Mouse (Mus musculus): ENCODE measurements around the gene Tmtc4. TPM values are rescaled to one million over a fixed set of nuclear protein-coding genes. Genes with fewer than 3 reads are reported as not detected.
A peak's percentile ranks its signal among the peaks of the same experiment; 100 is the strongest.

Gene Tmtc4
- total RNA-seq, 2 experiments from 2014 or later, result 9.1 to 21.6 TPM

GRCm38 (mm10) chr14:122902136-122902535 is 81.7 kb downstream of the Tmtc4 start:
- DNase-seq, result peak; percentile 65 to 77

- no peak for DNase-seq
These were observed 82.1 kb downstream of the Tmtc4 start for GRCm38 (mm10) chr14:122901715-122902114.

DNA sequence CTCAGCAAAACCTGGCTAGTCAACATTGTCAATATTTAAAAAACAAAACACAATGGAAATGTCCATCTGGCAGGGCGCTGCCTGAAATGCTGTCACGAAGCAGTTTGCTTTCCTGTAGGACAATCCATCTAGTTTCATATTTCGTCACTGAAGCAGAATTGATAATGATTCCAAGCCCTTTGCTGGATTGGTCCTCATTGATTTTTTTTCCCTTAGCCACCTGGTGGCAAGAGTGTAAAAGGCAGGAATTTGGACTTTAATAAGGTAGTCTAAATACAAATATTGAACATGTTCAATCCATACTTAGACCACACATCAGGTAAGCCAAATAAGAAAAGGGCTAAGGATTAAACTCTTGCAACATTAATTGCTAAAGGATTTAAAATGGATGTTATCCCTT is 82.7 kb downstream of the Tmtc4 start:
- no peak for DNase-seq

GRCm38 (mm10) chr14:122900679-122901078 is 83.2 kb downstream of the Tmtc4 start:
- no peak for DNase-seq

DNA sequence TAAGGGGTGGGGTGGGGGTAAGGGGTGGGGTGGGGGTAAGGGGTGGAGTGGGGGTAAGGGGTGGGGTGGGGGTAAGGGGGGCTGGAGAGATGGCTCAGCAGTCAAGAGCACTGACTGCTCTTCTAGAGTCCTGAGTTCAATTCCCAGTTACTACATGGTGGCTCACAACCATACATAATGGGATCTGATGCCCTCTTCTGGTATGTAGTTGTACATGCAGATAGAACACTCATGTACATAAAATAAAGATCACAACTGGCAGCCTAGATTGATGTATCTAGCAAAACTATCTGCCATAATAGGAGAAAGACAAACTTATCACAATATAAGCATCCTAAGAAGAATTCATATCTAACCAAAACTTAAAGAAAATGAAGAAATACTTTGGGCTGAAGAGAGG is 85.3 kb downstream of the Tmtc4 start:
- DNase-seq, result no peak

DNA sequence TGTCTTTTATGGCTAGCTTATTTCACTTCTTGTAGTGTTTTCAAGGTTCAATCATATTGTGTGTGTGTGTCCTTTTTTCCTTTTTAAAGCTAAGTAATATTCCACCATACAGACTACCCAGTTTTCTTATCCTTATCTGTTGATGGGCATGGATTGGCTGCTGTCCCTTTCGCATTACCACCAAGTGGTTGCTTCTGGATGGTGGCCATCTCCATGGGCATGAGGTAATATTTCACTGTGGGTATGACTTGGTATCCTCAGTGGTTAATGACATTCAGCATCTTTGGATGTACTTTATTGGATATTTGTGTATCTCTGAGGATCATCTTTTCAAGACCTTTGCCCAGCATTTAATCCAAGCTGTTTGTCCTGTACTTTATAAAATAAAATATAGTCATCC is 87.7 kb downstream of the Tmtc4 start:
- no peak for DNase-seq

DNA sequence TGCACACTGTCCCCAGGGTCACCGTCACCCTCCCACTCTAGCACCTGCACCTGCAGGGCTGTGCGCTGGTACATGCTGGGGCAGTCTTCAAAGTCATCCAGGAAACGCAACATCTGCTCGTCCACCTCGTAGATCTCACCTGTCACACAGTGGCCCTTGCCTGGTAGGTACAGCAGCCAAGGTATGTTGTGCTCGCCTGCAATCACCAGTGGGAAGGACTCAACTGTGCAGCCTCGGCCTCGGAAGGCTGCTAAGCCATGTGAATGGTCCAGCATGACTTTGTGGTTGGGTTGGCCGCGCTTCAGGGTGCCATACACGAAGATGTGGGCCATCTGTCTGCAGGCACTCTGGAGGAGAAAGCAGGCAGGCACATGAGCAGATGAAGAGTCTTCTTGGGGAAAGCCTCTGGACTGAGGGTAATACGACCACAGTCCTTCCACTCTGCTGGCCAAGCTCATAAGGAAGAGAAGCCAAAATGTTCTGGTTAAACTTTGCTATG is 92.3 kb downstream of the Tmtc4 start:
- no peak for DNase-seq

- no peak for DNase-seq
These were observed 95.4 kb downstream of the Tmtc4 start for GRCm38 (mm10) chr14:122888480-122888872.

DNA sequence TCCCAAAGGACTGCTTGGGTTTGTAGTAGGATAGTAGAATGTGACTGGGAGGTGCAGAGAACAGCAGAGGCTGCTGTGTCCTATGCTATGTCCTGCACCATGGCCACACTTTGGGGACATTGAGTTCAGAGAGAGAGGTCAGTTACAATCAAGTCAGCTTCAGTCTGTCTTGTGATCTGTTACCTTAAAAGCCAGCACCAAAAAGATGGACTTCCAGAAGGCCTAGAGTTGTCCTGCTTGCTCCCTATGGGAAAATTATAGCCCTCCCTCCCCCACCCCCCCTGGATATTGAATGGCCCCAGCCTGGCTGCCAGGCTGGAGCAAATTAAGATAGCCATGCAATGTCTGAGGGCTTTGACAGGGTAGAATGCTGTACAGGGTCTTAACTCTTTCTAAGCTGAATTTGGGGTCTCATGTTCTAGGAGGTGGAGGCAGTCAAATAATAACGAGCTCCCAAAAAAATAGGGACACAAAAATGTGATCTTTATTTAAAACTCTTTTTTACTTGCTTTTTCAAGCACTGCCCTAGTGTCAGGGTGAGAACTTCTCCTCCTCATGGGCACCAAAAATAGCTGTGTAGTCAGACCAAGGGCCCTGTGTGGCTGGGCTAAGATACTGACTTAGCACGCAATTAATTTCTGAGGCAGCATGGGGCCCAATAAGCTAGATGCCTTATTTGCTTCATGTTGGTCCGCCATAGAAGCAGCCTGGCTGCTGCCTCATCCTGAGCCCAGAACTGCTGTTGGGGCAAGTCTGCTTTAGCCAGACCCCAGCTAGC is 95.9 kb downstream of the Tmtc4 start:
- no peak for DNase-seq

DNA sequence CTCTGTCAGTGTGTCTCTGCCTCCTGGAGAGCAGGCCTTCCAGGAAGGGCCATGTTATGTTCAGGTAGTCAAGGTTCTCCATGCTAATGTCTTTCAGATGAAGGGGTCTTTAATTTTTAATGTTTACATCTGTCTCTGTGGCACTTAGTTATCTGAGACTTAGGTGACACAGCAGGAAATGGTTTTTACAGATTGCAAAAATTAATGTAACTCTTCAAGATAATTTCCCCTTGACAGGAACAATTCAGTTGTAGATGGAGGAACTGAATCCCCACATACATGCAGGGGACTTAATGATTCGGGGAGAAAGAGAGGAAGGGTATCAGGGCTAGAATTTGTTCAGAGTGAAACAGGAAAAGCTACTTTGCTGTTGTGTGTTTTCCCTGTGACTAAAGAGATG is 96.6 kb downstream of the Tmtc4 start:
- no peak for DNase-seq

- DNase-seq, result no peak
These were observed 97.9 kb downstream of the Tmtc4 start for GRCm38 (mm10) chr14:122885893-122886292.

GRCm38 (mm10) chr14:122883821-122884584 is 99.8 kb downstream of the Tmtc4 start:
- peak in 1 of 2 experiments; percentile 23 for DNase-seq

GRCm38 (mm10) chr14:122883410-122883806 is 100.4 kb downstream of the Tmtc4 start:
- DNase-seq, result no peak

DNA sequence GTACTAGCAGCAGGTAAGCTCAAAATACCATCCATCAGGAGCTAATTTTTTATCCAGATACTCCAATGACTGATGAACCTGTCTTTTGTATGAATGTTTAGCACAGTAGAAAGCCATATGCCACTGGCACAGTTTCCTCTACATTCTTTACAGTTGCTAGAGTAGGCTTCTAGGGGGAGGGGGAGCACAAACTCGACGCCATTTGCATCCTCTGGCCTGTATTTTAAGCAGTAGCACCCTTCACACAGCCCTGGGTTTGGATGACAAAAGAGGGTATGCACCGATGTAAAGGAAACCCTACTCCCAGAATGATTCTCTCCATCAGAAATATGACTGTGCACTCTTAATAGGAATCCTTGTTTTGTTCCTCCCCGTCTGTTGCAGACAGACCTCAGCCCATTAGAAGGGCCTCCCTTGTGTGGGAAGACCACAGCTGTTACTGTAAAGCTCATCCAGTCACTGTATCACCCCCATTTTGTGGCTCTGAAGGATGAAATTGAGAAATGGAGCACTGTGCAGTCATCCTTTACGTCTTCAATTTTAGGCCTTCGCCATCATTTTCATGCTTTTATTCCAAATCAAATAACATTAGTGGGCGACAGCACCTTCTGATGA is 100.9 kb downstream of the Tmtc4 start:
- no peak for DNase-seq

- DNase-seq, result no peak
These were observed 101.6 kb downstream of the Tmtc4 start for GRCm38 (mm10) chr14:122882201-122882639.

- no peak for DNase-seq
These were observed 102.1 kb downstream of the Tmtc4 start for GRCm38 (mm10) chr14:122881699-122882098.

DNA sequence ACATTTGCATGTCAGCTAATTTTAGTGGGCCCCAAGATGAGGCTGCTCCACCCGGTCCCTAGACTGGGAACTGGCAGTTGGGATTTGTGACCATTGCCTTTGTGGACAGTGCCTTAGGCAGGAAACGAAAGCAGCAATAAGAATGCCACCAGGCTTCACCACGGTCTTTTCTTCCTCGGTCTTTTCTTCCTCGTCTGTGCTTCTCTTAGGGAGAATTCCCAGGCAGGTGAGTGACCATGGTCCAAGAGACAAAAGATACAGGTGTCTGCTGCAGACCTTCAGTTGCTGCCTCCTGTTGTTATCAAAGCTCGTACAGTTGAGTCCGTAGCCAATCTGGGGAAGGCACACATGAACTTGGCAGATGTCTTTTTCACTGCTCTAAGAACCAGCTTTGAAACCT is 103.5 kb downstream of the Tmtc4 start:
- DNase-seq, result no peak

DNA sequence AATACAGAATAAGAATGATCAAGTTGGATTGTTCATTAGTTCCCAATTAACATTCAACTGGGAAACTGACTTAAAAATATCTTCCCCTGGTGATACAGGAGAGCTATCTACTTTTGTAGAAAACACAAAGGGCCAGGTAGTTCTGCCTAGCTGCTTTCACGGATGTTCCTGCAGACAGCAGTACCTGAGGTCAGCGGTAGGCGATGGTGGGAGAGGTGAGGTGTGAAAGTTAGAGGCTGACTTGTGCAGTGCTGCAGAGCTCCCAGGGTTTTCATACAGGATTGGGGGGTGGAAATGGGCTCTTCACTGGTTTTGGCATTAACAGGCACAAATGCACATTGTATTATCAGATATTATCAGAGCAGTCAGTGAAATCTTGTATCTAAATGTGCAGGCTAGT is 106.0 kb downstream of the Tmtc4 start:
- DNase-seq, result no peak

GRCm38 (mm10) chr14:122876723-122877122 is 107.1 kb downstream of the Tmtc4 start:
- peak; percentile 38 to 71 for DNase-seq

DNA sequence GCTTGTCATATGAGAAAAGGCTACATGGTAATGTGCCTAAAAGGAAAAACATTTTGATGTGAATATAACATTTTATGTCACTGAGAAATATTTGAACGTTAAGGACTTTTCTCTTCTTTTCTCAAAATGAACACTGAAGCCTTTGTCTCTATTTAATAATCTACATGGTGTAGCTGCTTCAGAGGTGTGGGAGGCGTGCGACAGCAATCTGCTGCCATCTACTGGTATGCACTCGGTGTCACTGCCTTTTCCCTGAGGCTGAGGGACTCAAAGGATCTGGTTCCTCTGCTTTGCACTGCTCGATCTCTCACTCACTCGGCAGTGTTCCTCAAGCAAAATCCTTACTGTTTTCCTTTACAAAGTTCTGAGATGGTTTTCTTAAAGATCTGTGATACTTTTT is 107.7 kb downstream of the Tmtc4 start:
- DNase-seq, result peak; percentile 81 to 84

- DNase-seq, result no peak
These were observed 108.2 kb downstream of the Tmtc4 start for GRCm38 (mm10) chr14:122875636-122876035.

- no peak for DNase-seq
These were observed 108.8 kb downstream of the Tmtc4 start for GRCm38 (mm10) chr14:122875056-122875455.

GRCm38 (mm10) chr14:122872612-122873011 is 111.2 kb downstream of the Tmtc4 start:
- no peak for DNase-seq

Data from adrenal gland, postnatal 36 days (tissue).